Mouse (Mus musculus) heart, postnatal 0 days (tissue): ENCODE results near the gene Pip4k2a.

Experiments used
- CTCF ChIP-seq: IDR thresholded peaks from 2 replicates; pipeline ENCODE4 v1.5.1; 2016; ENCODE audit warnings: antibody characterized with exemption, control low read depth, low read depth
- EP300 ChIP-seq: IDR thresholded peaks from 2 replicates; pipeline ENCODE4 v1.6.1; 2016; ENCODE audit warnings: antibody characterized with exemption, low read depth

- TF ChIP-seq CTCF, result no peak
- TF ChIP-seq EP300, result no peak
Measured at GRCm38 (mm10) chr2:18813683-18814446, 184.1 kb downstream of the Pip4k2a start.
